Mouse (Mus musculus): Measurements from ENCODE around the gene Fam241a. TPM values are rescaled to one million over a fixed set of nuclear protein-coding genes. Genes with fewer than 3 reads are reported as not detected.

Fam241a gene
- polyA plus RNA-seq, 1 experiment from 2014 or later = 11.7 TPM

Other genes starting within 250 kb of the Fam241a start
- gene Alpk1, start 115.8 kb downstream of the Fam241a start, polyA plus RNA-seq (2016; fragmentation: Nextera tagmentation; extraction: Ambion mirVana) = 1.5 and 1.6 TPM in 2 replicates
- gene Tifa, start 106.5 kb downstream of the Fam241a start, polyA plus RNA-seq (2016; fragmentation: Nextera tagmentation; extraction: Ambion mirVana) = 2.6 and 2.7 TPM in 2 replicates
- gene Ap1ar, start 58.8 kb downstream of the Fam241a start, polyA plus RNA-seq (2016; fragmentation: Nextera tagmentation; extraction: Ambion mirVana) = 37.0 and 44.8 TPM in 2 replicates